Mouse (Mus musculus): ENCODE measurements around the gene Krt10. TPM values are rescaled to one million over a fixed set of nuclear protein-coding genes. Genes with fewer than 3 reads are reported as not detected.

Gene Krt10
- polyA plus RNA-seq, 1 experiment from 2014 or later, result 6.3 TPM

- 65% methylated on average over 16 of the region's 16 CpGs for WGBS (ENCODE audit: insufficient replicate concordance)
- DNase-seq, result no peak
- Histone ChIP-seq H3K36me3 (replicated peaks; ENCODE audit: insufficient read depth, low read length) (no peaks in the 10 kb centered on the region), H3K27ac (ENCODE audit: low read depth) (no peak overlapping the region), H3K4me1 (ENCODE audit: insufficient read depth) (no peaks in the 10 kb centered on the region), H3K9ac (replicated peaks) (no peak overlapping the region), H3K27me3 (ENCODE audit: insufficient read depth, low read length) (no peaks in the 10 kb centered on the region), H3K4me3 (ENCODE audit: low read depth, low read length) (no peak overlapping the region), H3K9me3 (ENCODE audit: low read length) (no peaks in the 10 kb centered on the region), H3K4me2 (ENCODE audit: low read depth, low read length) (no peak overlapping the region)
- TF ChIP-seq CTCF (IDR thresholded peaks at IDR 0.05; ENCODE audit: low read depth), result no peak
- no peak for TF ChIP-seq EP300 (IDR thresholded peaks at IDR 0.05; ENCODE audit: low read depth)
- ATAC-seq, result no peak
These were observed 28.7 kb upstream of the Krt10 start for GRCm38 (mm10) chr11:99417819-99418218.

GRCm38 (mm10) chr11:99416902-99417301 is 27.7 kb upstream of the Krt10 start:
- ATAC-seq (no peak), DNase-seq (no peak)
- Histone ChIP-seq H3K4me2 (ENCODE audit: low read depth, low read length) (no peak overlapping the region), H3K27me3 (ENCODE audit: insufficient read depth, low read length) (no peaks in the 10 kb centered on the region), H3K27ac (ENCODE audit: low read depth) (no peak overlapping the region), H3K4me3 (ENCODE audit: low read depth, low read length) (no peak overlapping the region), H3K36me3 (replicated peaks; ENCODE audit: insufficient read depth, low read length) (no peaks in the 10 kb centered on the region), H3K4me1 (ENCODE audit: insufficient read depth) (no peaks in the 10 kb centered on the region), H3K9me3 (ENCODE audit: low read length) (no peaks in the 10 kb centered on the region), H3K9ac (replicated peaks) (no peak overlapping the region)
- no peak for TF ChIP-seq EP300 (IDR thresholded peaks at IDR 0.05; ENCODE audit: low read depth)
- TF ChIP-seq CTCF (IDR thresholded peaks at IDR 0.05; ENCODE audit: low read depth), result no peak
- WGBS (ENCODE audit: insufficient replicate concordance), result 80% methylated on average over 13 of the region's 13 CpGs

DNA sequence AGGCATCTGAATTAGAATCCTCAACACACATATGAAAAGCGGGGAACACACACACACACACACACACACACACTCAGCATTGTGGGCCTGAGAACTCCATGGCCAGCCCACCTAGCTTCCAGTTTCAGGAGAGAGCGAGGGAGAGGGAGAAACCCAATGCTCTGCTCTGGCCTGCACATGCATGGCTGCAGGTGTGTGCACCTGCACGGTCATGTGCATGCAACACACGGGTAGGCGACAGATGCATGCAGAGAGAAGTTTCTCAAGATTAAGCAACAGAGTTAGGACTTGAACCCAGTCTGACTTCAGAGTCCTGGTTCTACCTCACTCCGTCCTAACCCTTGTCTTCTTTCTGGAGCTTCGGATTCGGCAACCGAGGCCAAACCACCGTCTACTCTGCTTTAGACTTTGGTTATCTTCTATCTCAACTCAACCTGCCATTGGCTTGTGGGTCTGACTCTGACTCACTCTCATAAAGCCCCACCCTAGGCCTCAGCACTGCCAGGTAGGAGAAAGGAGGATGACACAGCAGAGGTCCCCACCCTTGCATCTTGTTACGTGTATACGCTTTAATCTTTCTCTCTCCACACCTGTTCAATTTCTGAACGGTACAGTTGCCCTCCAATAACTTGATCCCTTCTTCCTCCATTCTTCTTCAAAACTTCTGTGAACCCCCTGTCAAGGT is 25.4 kb upstream of the Krt10 start:
- H3K9ac ChIP-seq (replicated peaks), result no peak overlapping the region

GRCm38 (mm10) chr11:99413247-99413646 is 24.1 kb upstream of the Krt10 start:
- peak; percentile 46 for DNase-seq

More for the DNA sequence above, 25.4 kb upstream of the Krt10 start:
- TF ChIP-seq EP300 (IDR thresholded peaks at IDR 0.05; ENCODE audit: low read depth), result no peak
- TF ChIP-seq CTCF (IDR thresholded peaks at IDR 0.05; ENCODE audit: low read depth), result no peak
- Histone ChIP-seq H3K4me1 (ENCODE audit: insufficient read depth) (no peaks in the 10 kb centered on the region), H3K9me3 (ENCODE audit: low read length) (no peaks in the 10 kb centered on the region), H3K4me3 (ENCODE audit: low read depth, low read length) (no peak overlapping the region), H3K36me3 (replicated peaks; ENCODE audit: insufficient read depth, low read length) (no peaks in the 10 kb centered on the region), H3K27ac (ENCODE audit: low read depth) (no peak overlapping the region), H3K4me2 (ENCODE audit: low read depth, low read length) (no peak overlapping the region), H3K27me3 (ENCODE audit: insufficient read depth, low read length) (no peaks in the 10 kb centered on the region)
- ATAC-seq, result no peak
- no peak for DNase-seq
- 81% methylated on average over 13 of the region's 13 CpGs for WGBS (ENCODE audit: insufficient replicate concordance)

GRCm38 (mm10) chr11:99406186-99406585 is 17.0 kb upstream of the Krt10 start:
- DNase-seq (no peak), ATAC-seq (no peak)
- no peak overlapping the region for H3K4me2 ChIP-seq (ENCODE audit: low read depth, low read length)
- H3K27ac ChIP-seq (ENCODE audit: low read depth), result no peak overlapping the region
- no peak overlapping the region for H3K9ac ChIP-seq (replicated peaks)
- no peak overlapping the region for H3K4me3 ChIP-seq (ENCODE audit: low read depth, low read length)
- WGBS (ENCODE audit: insufficient replicate concordance), result 60% methylated on average over 10 of the region's 10 CpGs
- TF ChIP-seq EP300 (IDR thresholded peaks at IDR 0.05; ENCODE audit: low read depth) (no peak), CTCF (IDR thresholded peaks at IDR 0.05; ENCODE audit: low read depth) (no peak)
- H3K27me3 ChIP-seq (ENCODE audit: insufficient read depth, low read length), result no peaks in the 10 kb centered on the region
- H3K4me1 ChIP-seq (ENCODE audit: insufficient read depth), result no peaks in the 10 kb centered on the region
- H3K9me3 ChIP-seq (ENCODE audit: low read length), result no peaks in the 10 kb centered on the region
- H3K36me3 ChIP-seq (replicated peaks; ENCODE audit: insufficient read depth, low read length), result no peaks in the 10 kb centered on the region

More at GRCm38 (mm10) chr11:99413247-99413646, 24.1 kb upstream of the Krt10 start:
- Histone ChIP-seq H3K9ac (replicated peaks) (no peak overlapping the region), H3K4me2 (ENCODE audit: low read depth, low read length) (no peak overlapping the region), H3K9me3 (ENCODE audit: low read length) (no peaks in the 10 kb centered on the region), H3K36me3 (replicated peaks; ENCODE audit: insufficient read depth, low read length) (no peaks in the 10 kb centered on the region), H3K27ac (ENCODE audit: low read depth) (no peak overlapping the region), H3K4me1 (ENCODE audit: insufficient read depth) (no peaks in the 10 kb centered on the region), H3K4me3 (ENCODE audit: low read depth, low read length) (no peak overlapping the region), H3K27me3 (ENCODE audit: insufficient read depth, low read length) (no peaks in the 10 kb centered on the region)
- 17% methylated on average over 6 of the region's 6 CpGs for WGBS (ENCODE audit: insufficient replicate concordance)
- no peak for ATAC-seq
- peak; percentile 79 for TF ChIP-seq CTCF (IDR thresholded peaks at IDR 0.05; ENCODE audit: low read depth)
- TF ChIP-seq EP300 (IDR thresholded peaks at IDR 0.05; ENCODE audit: low read depth), result no peak

- H3K9me3 ChIP-seq (ENCODE audit: low read length), result no peaks in the 10 kb centered on the region
- H3K4me3 ChIP-seq (ENCODE audit: low read depth, low read length), result no peak overlapping the region
- H3K9ac ChIP-seq (replicated peaks), result no peak overlapping the region
- no peak overlapping the region for H3K4me2 ChIP-seq (ENCODE audit: low read depth, low read length)
- DNase-seq (no peak), ATAC-seq (no peak)
- H3K27me3 ChIP-seq (ENCODE audit: insufficient read depth, low read length), result 0 out of 2 replicates have a peak, but pooled peaks cover 3% of the 10 kb centered on the region
- H3K4me1 ChIP-seq (ENCODE audit: insufficient read depth), result no peaks in the 10 kb centered on the region
- TF ChIP-seq CTCF (IDR thresholded peaks at IDR 0.05; ENCODE audit: low read depth), result no peak
- TF ChIP-seq EP300 (IDR thresholded peaks at IDR 0.05; ENCODE audit: low read depth), result no peak
- 73% methylated on average over 13 of the region's 13 CpGs for WGBS (ENCODE audit: insufficient replicate concordance)
- no peaks in the 10 kb centered on the region for H3K36me3 ChIP-seq (replicated peaks; ENCODE audit: insufficient read depth, low read length)
- H3K27ac ChIP-seq (ENCODE audit: low read depth), result no peak overlapping the region
These were observed 10.9 kb upstream of the Krt10 start for GRCm38 (mm10) chr11:99399956-99400549.

Measured in liver, postnatal 0 days (tissue).